Mouse (Mus musculus): ENCODE results near the gene Adh4. TPM values are rescaled to one million over a fixed set of nuclear protein-coding genes. Genes with fewer than 3 reads are reported as not detected.

Gene Adh4
- total RNA-seq, 2 experiments from 2014 or later = not detected

DNA sequence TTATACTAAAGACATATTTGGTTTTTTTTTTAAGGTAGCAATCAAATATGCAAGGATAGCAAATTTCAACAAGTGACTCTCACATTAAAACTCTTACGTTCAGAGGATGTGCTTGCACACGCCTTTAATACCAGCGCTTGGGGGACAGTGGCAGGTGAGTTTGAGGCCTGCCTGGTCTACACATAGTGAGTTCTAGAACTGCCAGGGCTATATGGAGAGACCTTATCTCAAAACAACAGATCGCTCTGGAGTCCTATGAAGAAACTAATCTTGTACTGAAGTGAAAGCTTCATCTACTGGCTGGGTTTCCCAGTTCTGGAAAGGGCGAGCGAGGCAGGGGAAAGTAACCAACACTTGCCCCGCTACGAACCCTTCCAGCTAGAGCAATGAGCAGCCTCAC is 64.2 kb downstream of the Adh4 start:
- DNase-seq (ENCODE audit: extremely low spot score in 1 of 2, low spot score in 2 of 2) = no peak
- Histone ChIP-seq H3K27ac (no peak overlapping the region), H3K4me3 (no peak overlapping the region)
- intact Hi-C loops (cut with DNase I) = no loop called here
- no peak for TF ChIP-seq CTCF (IDR thresholded peaks at IDR 0.05)

Other genes starting within 250 kb of the Adh4 start
- gene 4930579F01Rik, start 221.6 kb upstream of the Adh4 start, total RNA-seq (2021) = not detected
- gene Adh7, start 197.7 kb upstream of the Adh4 start, total RNA-seq (2021) = under 1 TPM in 1 of 2 experiments, not detected in 1; 0.28 TPM
- under 1 TPM; 0.42 to 0.63 TPM for gene Adh1, start 154.5 kb upstream of the Adh4 start, total RNA-seq (2021)
- gene Adh6a, start 102.2 kb upstream of the Adh4 start, total RNA-seq (2021) = not detected
- gene Adh6b, start 73.7 kb upstream of the Adh4 start, total RNA-seq (2021) = not detected
- gene Adh5, start 27.6 kb downstream of the Adh4 start, total RNA-seq (2021) = 10 to 100 TPM; 54.9 to 58.3 TPM
- 10 to 100 TPM; 40.7 to 44.3 TPM for gene Metap1, start 74.0 kb downstream of the Adh4 start, total RNA-seq (2021)
- gene Eif4e, start 110.7 kb downstream of the Adh4 start, total RNA-seq (2021) = 100 to 1,000 TPM; 181 to 197 TPM